Mouse (Mus musculus) testis, postnatal 14 days (tissue): ENCODE data around the gene Tmem200a.

ENCODE experiments used
- DNase-seq: peaks from one replicate; pipeline ENCODE4 v3.0.0; 2021; ENCODE audit warnings: low spot score

The Tmem200a gene

GRCm38 (mm10) chr10:25884512-25884911 lies 194.3 kb downstream of the Tmem200a start:
- no peak for DNase-seq

DNA sequence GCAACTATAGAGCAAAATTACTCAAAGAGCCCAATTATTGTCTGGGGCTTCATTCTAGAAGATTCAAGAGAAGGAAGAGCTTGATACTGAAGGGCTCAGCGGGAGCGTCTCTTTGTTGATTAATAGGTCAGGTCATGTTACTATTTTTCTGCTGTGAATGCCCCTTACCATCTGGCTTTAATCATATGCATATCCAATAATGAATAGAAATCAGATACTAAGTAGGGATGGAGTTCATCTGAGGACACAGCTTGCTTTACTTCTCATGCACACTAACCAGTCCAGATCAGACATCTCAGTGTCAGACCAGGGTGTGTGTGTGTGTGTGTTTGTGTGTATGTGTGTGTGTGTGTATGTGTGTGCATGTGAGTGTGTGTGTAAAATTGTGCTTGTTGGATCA lies 201.1 kb downstream of the Tmem200a start:
- DNase-seq = no peak

- DNase-seq = no peak
Measured at GRCm38 (mm10) chr10:25876809-25877208, 202.0 kb downstream of the Tmem200a start.

- no peak for DNase-seq
Measured at GRCm38 (mm10) chr10:25868739-25869138, 210.1 kb downstream of the Tmem200a start.
